Mouse (Mus musculus) urinary bladder, postnatal 36 days (tissue): Measurements from ENCODE around the gene Naa50.
A peak's percentile ranks its signal among the peaks of the same experiment; 100 is the strongest.

Source experiments
- DNase-seq, 2 experiments: peaks; one replicate each; pipeline ENCODE4 v3.0.0; 2022; ENCODE audit warnings: low spot score in 2 of 2, mixed read lengths in 1 of 2

Gene Naa50

DNA sequence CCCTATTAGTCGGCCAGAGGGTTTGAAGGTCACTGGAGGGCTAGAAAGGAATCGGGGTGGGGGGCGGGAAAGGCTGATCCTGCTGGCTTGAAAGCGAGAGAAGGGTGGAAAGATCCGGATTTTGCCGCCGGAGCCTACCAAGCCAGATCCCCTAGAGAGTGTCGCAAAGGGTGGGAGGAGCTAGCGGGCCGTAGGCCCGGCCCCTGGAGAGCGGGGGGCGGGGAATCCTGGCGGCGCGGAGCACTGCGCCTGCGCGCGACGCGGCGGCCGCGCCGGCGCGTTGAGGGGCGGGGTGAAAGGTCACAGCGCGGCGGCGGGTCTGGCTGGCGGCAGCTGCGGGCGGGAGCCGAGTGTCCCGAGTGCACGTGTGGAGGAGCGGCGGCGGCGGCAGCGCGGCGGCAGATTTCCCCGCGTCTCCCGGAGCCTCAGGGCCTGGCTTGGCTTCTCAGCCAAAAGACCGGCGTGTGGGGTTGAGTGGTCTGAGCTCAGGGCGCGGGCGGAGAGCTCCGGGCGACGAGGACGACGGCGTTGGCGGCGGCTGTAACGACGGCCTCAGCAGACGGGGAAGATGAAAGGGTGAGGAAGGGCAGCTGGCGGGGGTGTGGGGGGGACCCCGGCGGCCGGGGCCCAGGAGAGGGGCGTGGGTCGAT lies at the start of gene Naa50, which contains the start of gene Atp6v1a:
Naa50 (plus strand) TSS at position 295 of the 650 bp plus-strand sequence.
Atp6v1a (minus strand) TSS at position 170 of the 650 bp plus-strand sequence.
- peak; percentile 86 to 89 for DNase-seq

DNA sequence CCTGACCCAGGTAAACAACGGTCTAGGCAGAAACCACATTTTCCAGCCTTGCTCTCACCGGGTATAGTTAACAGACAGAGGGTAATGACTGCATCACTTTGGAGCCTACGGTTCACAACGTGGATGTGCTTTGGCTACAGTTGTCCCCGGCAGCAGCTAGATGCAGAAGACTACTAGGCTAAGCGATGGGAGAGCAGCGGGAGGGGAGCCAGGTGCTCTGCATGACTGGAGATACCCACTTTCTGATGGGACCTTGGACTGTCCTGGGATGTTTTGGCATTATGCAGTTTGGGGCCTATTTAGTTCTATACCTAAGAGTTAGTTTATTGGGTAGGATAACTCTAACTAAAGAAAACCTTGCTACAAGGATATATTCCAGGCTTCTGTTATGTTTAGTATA lies 40.3 kb upstream of the Naa50 start:
- no peak for DNase-seq

DNA sequence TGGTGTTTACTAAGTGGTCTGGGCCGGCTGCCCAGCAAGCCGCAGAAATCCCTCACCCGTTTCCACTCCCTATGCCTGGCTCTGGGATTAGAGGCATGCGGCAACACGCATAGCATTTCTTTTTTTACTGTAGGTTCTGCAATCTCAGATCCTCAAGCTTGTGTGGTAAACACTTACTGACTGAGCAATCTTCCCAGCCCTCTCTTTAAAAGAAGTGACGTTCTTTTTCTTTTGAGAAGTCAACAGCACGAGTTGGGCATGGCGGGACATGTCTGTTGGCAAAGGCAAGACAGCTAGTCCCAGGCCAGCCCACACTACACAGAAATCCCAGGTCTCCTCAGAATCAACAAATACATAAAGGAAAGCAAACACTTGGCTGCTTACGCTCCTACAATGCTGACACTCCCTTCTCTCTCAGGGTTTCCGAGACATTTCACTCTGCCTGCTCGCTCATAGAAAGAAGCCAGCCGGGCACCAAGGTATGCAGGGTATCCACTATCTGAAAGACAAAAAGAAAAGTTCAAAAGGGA lies 38.4 kb upstream of the Naa50 start:
- peak; percentile 24 to 41 for DNase-seq

DNA sequence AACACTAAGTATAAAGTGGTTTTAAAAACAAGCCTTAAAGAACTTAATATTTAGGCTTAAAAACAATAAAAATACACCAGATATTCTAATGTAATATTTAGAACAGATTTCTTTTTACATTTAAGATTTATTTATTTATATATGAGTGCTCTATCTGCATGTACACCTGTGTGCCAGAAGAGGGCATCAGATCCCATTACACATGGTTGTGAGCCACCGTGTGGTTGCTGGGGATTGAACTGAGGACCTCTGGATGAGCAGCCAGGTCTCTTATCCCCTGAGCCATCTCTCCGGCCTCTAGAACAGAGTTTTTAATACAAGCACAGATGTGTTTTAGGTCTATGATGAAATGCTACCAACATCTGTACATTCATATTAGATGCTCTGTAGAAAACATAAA lies 36.7 kb upstream of the Naa50 start:
- no peak for DNase-seq

DNA sequence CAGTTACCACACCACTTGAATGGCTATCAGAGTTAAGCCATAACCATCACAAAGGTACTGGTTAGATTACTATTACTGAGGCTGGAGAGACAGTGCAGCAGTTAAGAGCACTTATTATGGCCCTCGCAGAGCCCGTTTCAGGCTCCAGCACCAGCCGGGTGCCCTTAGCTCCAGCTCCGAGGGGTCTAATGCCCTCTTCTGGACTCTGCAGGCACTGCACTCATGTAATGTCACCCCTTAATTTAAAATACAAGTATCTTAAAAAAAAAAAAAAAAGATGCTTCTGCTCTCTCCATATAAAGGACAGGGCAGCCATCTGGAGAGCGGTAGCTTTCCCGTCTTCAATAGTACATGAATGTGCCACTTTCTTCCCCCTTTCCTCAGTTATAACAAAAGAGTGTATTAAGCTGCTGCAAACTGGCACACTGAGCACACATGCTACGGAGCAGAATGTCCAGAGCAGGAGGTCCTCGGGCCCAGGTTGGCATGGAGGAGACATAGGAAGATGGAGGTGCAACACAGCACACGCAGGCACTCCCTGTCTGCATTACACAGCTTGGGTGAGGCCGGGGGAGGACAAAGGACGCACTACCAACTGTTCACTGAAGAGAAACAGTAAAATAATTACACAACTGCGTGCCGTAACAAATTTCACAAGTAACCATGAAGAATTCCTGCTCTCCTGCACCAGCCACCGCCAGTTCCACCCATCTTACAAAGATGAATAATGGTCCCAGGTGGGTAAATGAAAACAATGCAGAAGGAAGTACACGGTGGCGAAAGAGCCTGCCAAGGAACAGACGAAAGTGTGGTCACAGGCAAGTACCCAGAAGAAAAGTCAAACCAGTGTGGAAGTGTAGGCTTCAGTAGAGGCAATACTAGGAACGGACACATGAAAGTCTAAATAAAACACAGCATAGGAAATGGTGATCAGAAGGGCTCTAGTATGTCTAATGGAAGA lies 35.5 kb upstream of the Naa50 start:
- no peak for DNase-seq

DNA sequence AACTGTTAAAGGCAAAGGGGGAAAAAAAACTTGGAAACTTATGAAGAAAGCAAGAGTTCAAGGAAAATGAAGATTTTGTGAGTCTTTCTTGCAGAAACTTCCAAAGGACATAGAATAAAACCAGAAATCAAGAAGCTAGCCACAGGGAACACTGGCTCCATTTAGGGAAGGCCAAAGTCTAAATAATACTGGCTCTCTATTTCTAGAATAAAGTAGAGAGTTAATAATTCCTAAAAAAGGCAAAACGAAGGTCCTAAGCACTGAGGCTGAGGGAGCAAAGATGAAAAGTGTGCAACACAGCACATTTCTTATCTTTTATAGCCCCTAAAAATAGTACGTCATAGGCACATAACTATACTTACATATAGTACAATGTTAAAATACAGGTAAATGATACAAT lies 34.4 kb upstream of the Naa50 start:
- no peak for DNase-seq

DNA sequence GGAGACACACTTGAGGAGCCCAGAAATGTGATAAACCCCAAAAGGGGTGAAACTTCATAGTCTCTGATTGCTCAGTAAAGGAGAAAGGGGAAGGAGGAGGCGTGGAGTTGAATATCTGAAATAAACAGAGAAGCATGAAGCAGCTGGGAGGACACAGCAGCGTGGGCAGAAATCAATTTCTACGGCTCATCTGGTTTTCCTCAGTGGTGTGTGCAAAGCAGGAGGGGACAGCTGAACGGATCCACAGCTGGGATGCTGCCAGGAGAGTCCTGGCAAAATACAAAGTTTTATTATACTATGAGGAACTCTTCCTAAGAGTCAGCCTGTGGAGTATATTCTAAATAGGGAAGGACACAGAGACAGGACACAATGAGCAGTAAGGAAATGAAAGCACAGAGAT lies 30.6 kb upstream of the Naa50 start:
- no peak for DNase-seq

DNA sequence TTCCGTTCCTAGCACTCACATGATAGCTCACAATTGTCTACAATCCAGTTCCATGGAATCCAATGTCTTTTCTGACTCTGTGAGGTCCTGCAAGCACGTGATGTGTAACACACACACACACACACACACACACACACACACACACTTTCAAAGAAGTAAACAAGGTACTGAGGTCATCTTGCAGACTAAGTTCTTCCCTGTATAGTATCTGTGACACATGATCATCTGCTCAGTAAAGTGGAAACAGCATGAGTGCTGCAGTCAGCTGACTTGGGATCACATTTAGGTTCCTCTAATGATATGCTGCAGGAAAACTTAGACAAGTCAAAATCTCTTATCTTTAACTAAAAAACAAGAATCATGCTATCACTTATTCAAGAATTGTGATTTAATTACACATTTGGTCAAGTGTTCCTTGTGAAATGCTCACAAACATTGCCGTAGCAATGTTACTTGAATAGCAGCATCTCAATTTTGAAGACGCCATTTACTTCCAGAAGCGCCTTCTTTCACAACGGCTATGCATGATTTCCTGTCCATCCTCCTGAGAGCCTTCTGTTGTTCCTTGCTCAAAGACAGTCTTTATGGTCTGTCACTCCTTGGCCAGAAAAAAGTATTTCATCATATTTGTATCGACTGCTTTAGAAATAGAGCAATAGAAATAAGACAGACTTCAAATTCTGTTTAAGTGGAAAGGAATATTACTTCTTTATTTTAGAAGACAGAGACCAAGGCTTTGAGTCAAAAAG lies 19.7 kb upstream of the Naa50 start:
- no peak for DNase-seq

DNA sequence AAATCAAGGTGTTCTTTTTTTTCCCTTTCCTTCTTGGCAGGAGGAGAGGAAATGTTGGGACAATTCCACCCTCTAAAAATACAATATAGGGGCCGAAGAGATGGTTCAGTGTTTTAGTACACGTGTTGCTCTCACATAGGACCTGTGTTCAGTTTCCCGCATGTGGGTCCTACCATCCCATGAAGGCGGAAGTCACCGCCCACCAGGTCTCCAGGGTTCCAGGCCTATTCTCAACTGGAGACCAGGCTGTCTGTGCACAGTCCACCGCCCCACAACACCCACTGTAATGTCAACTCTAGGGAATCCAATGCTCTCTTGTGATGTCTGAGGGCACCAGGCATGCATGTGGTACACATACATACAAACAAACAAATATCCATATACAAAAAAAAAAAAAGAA lies 17.5 kb upstream of the Naa50 start:
- DNase-seq = no peak

DNA sequence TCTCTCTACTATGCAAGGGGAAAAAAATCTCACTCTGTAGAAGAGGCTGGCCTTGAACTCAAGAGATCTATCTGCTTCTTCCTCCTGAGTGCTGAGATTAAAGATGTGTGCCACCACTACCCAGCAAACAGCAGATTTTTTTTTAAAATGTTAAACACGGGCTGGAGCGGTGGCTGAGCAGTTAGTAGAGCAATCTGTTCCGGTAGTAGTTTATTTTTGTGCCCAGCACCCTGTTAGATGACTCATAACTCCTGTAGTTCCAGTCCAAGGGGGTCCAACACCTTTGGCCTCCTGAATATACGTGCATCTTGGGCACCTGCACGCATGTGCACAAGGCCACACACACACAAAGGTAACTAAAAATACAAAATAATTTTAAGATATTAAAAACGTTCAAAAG lies 17.1 kb upstream of the Naa50 start:
- no peak for DNase-seq

DNA sequence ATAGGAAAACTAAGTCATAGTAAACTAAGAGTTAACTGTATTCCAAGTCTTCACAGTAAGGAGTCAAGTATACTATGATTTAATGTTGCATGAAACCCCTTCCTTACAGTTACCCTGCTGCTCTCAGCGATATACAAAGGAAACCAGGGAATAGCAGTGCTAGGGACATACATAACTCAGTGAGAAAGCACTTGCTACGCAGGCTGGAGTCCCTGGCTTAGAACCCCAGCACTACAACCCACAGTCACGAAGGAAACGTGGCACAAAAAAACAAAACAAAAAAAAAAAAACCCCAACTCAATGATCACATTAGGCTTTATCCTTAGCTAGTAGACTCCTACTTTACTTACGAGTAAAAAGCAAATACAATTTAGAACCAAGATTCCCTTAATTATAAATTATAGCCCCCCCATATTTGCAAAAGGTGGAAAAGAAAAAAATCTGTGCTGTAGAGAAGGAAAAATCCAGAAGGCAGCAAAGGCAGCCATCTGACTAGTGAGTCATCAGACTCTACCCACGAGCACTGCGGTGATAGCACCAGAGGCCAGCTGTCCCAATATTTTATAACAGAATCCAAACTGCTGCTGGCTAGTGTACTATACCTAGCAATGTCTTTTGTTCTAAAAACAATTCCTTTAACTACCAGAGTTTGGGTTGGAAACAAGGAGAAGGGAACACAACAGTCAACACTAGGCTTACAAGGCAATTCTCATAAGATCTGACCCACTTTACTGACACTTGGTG lies 16.5 kb upstream of the Naa50 start:
- DNase-seq = no peak

DNA sequence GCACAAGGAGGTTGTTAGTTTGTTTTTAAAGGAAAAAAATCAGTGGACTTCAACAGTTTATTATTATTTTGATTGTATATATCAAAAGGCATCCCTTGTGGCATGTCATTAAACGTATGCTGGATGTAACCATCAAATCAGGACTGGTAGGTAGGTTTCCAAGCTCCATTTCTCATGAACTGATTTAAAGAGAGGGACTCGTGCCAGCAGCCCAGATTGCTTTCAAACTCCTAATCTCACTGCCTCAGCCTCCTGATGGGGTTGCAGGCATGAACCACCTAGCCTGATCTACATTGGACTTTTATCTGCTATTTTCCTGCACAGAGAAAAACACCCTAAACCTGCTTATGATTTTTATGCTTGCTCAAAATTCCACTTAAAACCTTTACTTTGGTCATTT lies 15.8 kb upstream of the Naa50 start:
- DNase-seq = no peak

DNA sequence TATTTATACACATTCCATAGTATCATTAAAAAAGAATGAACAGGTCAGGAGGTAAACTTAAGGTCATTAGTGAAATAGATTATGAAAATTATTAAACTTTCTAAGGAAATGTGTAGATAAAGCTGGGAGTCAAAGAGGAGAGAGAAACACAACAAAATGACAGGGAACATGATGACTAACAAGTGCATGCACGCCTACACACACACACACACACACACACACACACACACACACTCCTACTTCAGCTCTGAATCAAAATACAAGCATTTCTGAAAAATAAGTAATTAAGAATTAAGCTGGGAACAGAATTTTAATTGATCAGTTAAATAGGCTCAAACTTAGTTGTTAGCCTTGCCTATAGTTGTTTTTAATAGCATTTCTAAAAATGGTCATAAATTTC lies 14.9 kb upstream of the Naa50 start:
- DNase-seq = no peak

DNA sequence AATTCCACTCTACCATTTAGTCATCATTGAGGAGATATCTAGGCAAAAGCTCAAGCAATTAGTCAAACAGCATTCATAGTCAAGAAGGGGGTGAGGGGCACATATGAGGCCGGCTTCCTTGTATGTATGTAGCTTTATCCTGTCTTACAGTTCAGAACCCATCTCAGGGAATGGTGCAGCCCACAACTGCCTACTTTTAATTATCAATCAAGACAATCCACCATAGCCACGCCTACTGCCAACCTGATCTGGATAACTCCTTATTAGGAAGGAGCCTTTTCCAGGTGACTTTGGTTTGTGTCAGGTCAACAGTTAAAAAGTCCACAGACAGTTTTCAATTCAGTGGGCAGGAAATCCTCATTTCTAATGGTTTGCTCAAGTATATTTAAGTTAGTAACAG lies 14.2 kb upstream of the Naa50 start:
- no peak for DNase-seq

DNA sequence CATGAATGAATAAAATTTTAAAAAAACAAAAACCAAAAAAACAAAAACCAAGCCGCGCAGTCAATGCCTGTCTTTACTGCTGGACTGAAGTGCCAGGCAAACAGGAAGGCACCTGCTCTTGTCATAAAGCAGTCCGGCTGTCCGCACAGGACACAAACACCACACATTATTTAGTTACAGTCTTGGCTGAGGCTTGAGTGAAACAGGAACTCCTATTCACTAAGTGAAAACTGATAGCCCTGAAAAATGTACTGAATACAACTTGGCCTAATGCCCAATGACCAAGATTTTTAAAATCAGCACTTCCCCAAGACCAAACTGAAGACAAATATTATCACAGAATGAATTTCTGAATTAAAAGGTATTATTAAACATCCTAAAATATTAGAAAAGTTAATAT lies 13.2 kb upstream of the Naa50 start:
- no peak for DNase-seq

DNA sequence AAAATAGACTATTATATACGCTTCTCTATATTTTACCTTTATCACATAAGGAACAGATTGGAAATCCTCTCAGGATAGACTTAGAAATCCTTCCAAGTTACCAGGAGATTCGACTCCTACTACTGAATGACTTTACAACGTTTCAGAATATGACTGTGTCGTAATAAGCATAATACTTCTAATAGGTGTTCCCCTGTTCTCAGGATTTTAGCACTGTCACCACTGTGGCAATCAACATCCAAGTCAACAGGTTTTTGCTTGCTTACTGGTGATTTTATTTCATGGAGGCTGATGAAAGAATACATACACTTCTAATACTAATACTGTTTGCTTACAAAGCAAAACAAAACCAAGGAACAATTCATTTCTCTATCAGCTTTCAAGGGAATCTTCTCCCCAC lies 7.3 kb upstream of the Naa50 start:
- DNase-seq = no peak

DNA sequence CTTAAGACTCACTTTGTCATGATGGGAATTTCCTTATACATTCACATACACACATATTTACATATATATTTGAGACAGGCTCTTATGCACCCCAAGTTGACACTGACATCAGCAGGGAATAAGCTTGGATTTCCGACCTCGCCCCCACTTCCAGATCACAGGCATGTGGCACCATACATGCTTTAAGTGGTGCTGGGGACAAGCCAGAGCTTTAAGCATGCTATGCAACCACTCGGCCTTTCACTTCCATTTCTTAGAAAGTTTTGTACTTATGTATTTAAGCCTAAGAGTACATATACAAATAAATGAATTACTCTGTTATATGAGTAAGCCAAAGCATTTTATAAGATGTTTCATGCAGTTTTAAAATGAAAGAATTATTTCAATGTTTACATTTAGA lies 6.4 kb upstream of the Naa50 start:
- no peak for DNase-seq

DNA sequence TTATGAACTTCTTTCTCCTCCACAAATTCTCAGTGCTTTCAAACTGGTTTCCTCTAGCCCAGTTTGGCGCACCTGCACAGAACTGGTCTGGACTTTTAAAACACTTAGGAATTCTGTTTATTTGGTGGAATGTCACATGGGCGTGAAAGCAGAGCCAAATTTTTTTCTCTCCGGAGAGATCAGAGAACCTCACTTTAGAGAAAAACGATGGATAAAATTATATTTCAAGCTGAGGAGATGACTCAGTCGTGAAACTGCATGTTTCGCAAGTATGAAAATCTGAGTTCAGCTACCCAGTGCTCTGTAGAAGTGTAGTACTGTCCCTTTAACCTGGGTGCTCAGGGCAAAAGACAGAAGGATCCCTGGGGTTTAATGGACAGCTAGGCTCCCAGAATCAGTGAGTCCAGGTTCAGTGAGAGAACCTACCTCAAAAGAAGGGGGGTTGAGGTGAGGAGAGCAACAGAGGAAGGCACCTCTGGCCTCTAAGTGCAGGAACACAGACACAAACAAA lies 3.1 kb upstream of the Naa50 start:
- DNase-seq = no peak

DNA sequence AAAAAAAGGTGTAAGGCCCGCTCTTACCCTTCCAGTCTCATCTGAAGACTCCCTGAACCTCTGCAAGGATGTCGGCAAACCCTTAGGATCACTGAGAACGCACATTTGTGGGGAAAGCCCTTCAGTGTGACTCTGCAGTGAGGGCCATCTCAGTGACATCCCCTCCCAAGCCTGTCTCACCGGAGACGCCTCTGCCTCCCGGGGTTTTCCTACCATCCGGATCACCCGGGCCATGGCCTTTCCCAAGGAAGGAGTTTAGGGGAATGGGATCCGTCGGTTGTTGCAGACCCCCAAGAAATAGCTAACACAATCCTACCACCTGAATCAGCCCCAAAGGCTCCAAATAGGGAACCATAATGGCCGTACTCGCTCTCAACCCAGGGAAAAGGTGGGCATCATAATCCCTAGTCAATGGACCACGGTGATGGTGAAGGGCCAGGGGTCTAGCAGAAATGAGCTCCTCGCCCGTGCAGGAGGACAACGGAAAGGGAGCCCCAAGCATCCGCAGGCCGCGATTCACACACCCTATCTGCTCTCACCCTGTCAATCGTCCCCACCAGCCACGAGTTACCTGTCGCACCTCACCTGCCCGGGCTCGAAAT lies 1.2 kb upstream of the Naa50 start:
- no peak for DNase-seq

DNA sequence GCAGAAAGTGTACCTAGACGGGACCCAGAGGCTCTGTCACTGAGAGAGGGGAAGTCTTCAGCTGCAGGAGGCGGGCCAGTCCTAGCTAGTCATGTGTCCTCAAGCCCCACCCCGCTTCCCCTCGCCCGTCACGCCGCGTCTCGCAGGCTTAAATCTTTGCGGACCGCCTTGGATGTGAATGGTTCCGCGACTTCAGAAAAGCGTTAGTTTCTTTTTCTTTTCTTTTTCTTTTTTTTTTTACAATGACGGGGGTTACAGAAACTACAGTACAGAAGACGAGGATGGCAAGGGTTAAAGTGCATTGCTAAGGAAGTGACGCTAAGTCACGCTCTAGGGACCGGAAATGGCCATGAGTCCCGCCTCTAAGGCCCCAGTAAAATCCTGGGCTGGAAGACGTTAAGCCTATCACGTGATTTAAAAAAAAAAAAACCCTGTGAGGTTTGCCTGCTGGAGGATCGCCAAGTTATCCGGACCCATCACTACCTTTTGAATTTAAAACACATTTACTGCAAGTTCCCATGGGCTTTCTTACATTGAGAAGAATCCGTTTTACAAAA lies 573 bp upstream of the Naa50 start:
- DNase-seq = peak; percentile 86
